Mouse (Mus musculus) kidney, adult 2 months (tissue): ENCODE results near the gene Pbx4. TPM values are rescaled to one million over a fixed set of nuclear protein-coding genes. Genes with fewer than 3 reads are reported as not detected.

ENCODE experiments used
- DNase-seq: peaks from one replicate; pipeline ENCODE4 v3.0.0; 2021
- H3K27ac ChIP-seq: fragments of 200-500 bp; 2 replicates; pipeline ENCODE4 v1.5.1; 2012; ENCODE audit warnings: low read depth, low read length, control low read depth, inconsistent platforms; ENCODE audit not compliant: insufficient read depth
- H3K27me3 ChIP-seq: fragments of 200-500 bp; replicated peaks from 2 replicates; pipeline ENCODE4 v1.6.1; 2012; ENCODE audit warnings: mild to moderate bottlenecking, moderate library complexity, low read length, inconsistent platforms; ENCODE audit not compliant: control insufficient read depth, insufficient read depth
- H3K36me3 ChIP-seq: fragments of 200-500 bp; 2 replicates; pipeline ENCODE4 v1.6.1; 2012; ENCODE audit warnings: mild to moderate bottlenecking, moderate library complexity, low read length, inconsistent platforms; ENCODE audit not compliant: control insufficient read depth, insufficient read depth
- H3K4me1 ChIP-seq: fragments of 200-500 bp; 2 replicates; pipeline ENCODE4 v1.6.1; 2011; ENCODE audit warnings: low read length; ENCODE audit not compliant: control insufficient read depth, insufficient read depth
- H3K4me3 ChIP-seq: fragments of 200-500 bp; 2 replicates; pipeline ENCODE4 v1.5.1; 2011; ENCODE audit warnings: mild to moderate bottlenecking, low read depth, low read length, control low read depth; ENCODE audit not compliant: insufficient read depth
- CTCF ChIP-seq: fragments of 200-500 bp; conservative IDR thresholded peaks from 2 replicates; pipeline ENCODE4 v1.5.1; 2011; ENCODE audit warnings: low read depth, mild to moderate bottlenecking, control low read depth, low read length, moderate library complexity, mixed read lengths; ENCODE audit not compliant: insufficient read depth, insufficient read length
- POLR2A ChIP-seq: fragments of 200-500 bp; IDR thresholded peaks from one replicate; pipeline ENCODE4 v1.6.1; 2011; ENCODE audit warnings: low read depth, low read length, control low read depth
- WGBS: fragments of 180-500 bp; shearing (Covaris S2); methylation state at CpG from one replicate; pipeline ENCODE4 v1.1.7; 2018; 5-methylcytosine and 5-hydroxymethylcytosine counted together
- polyA plus RNA-seq: library from polyadenylated mRNA; depleted of rRNA; stranded (reverse); fragments of >200 nt; gene quantifications from 2 replicates; pipeline ENCODE4 v1.2.3, GENCODE M21; 2012

Pbx4 gene
- polyA plus RNA-seq, 1 experiment: 3.6 TPM

- Histone ChIP-seq H3K36me3 (no peaks in the 10 kb centered on the region), H3K4me1 (peaks cover 5% of the 10 kb centered on the region; the same call in 1 of the 2 replicates), H3K4me3 (no peak overlapping the region), H3K27me3 (no peaks in the 10 kb centered on the region), H3K27ac (no peak overlapping the region)
- peak; percentile 70 for DNase-seq
- WGBS: 55% methylated on average over 8 of the region's 8 CpGs
- TF ChIP-seq POLR2A: no peak
- TF ChIP-seq CTCF: no peak
Measured at GRCm38 (mm10) chr8:69837057-69837682, 4.9 kb downstream of the Pbx4 start.

- Histone ChIP-seq H3K27ac (no peak overlapping the region), H3K4me1 (no peaks in the 10 kb centered on the region), H3K27me3 (no peaks in the 10 kb centered on the region), H3K36me3 (no peaks in the 10 kb centered on the region), H3K4me3 (no peak overlapping the region)
- TF ChIP-seq POLR2A (no peak), CTCF (no peak)
- WGBS: 84% methylated on average over 3 of the region's 3 CpGs
- no peak for DNase-seq
Measured at GRCm38 (mm10) chr8:69847167-69848065, 15.1 kb downstream of the Pbx4 start.

- Histone ChIP-seq H3K36me3 (no peaks in the 10 kb centered on the region), H3K4me3 (no peak overlapping the region), H3K4me1 (no peaks in the 10 kb centered on the region), H3K27me3 (no peaks in the 10 kb centered on the region), H3K27ac (no peak overlapping the region)
- TF ChIP-seq CTCF (no peak), POLR2A (no peak)
- no peak for DNase-seq
- 76% methylated on average over 8 of the region's 8 CpGs for WGBS
Measured at GRCm38 (mm10) chr8:69848951-69849350, 16.7 kb downstream of the Pbx4 start.

- DNase-seq: no peak
- H3K27ac ChIP-seq: no peak overlapping the region
- H3K4me1 ChIP-seq: no peaks in the 10 kb centered on the region
- H3K27me3 ChIP-seq: no peaks in the 10 kb centered on the region
- no peaks in the 10 kb centered on the region for H3K36me3 ChIP-seq
- no peak for TF ChIP-seq POLR2A
- TF ChIP-seq CTCF: peak; percentile 56
- 48% methylated on average over 3 of the region's 3 CpGs for WGBS
- H3K4me3 ChIP-seq: no peak overlapping the region
Measured at GRCm38 (mm10) chr8:69849899-69850298, 17.6 kb downstream of the Pbx4 start.

- Histone ChIP-seq H3K27me3 (no peaks in the 10 kb centered on the region), H3K36me3 (no peaks in the 10 kb centered on the region), H3K4me3 (no peak overlapping the region), H3K4me1 (no peaks in the 10 kb centered on the region), H3K27ac (no peak overlapping the region)
- no peak for DNase-seq
- TF ChIP-seq CTCF: no peak
- no peak for TF ChIP-seq POLR2A
- WGBS: 79% methylated on average over 7 of the region's 7 CpGs
Measured at GRCm38 (mm10) chr8:69850926-69851506, 18.7 kb downstream of the Pbx4 start.

- no peak for DNase-seq
- no peak for TF ChIP-seq POLR2A
- no peak for TF ChIP-seq CTCF
- no peak overlapping the region for H3K27ac ChIP-seq
- H3K4me1 ChIP-seq: no peaks in the 10 kb centered on the region
- no peak overlapping the region for H3K4me3 ChIP-seq
- no peaks in the 10 kb centered on the region for H3K36me3 ChIP-seq
- no peaks in the 10 kb centered on the region for H3K27me3 ChIP-seq
- WGBS: 93% methylated on average over 10 of the region's 10 CpGs
Measured at GRCm38 (mm10) chr8:69853869-69854268, 21.6 kb downstream of the Pbx4 start.

- TF ChIP-seq CTCF (peak; percentile 52), POLR2A (no peak)
- Histone ChIP-seq H3K4me3 (no peak overlapping the region), H3K27me3 (no peaks in the 10 kb centered on the region), H3K36me3 (no peaks in the 10 kb centered on the region), H3K27ac (no peak overlapping the region), H3K4me1 (no peaks in the 10 kb centered on the region)
- 69% methylated on average over 4 of the region's 4 CpGs for WGBS
- no peak for DNase-seq
Measured at GRCm38 (mm10) chr8:69860807-69861206, 28.5 kb downstream of the Pbx4 start.
